In genomic region chr6:43562474-43562873, GRCm38 (mm10) we compare ENCODE assay signal across 21 mouse cellular contexts.
DNase-seq lines count a peak whose midpoint lies in the region; TF ChIP-seq lines count a peak whose summit lies in the region.
"Had no signal": no experiment of that assay in that cellular context is flagged by ENCODE, and none has a peak within 500 bp of the region (broad histone marks: within the 10 kb centered on the region; RNA-seq: fewer than 3 reads in every experiment).

No protein-coding gene starts in this region.

- H3K79me2 ChIP-seq in CH12.LX (replicated peaks; ENCODE audit: control insufficient read depth, extremely low read depth, insufficient read depth, poor library complexity, severe bottlenecking) (no peaks in the 10 kb centered on the region), MEL (ENCODE audit: control insufficient read depth, insufficient read depth, low read length, poor library complexity) (no peaks in the 10 kb centered on the region)

- in situ Hi-C loops in CH12.LX (cut with MboI; ENCODE audit: low pct_ligation_motif_present, low pct_unique_long_range_greater_than_20kb, low sequenced_read_pairs) (no loop called here), ES-E14 (cut with MboI; ENCODE audit: low sequenced_read_pairs in 2 of 2, unreplicated experiment in 2 of 2) (no loop called here)

- H3K9me3 ChIP-seq in CH12.LX (replicated peaks; ENCODE audit: low read length), result no peaks in the 10 kb centered on the region
- H3K9me3 ChIP-seq in ES-E14 (ENCODE audit: control insufficient read depth, insufficient read depth, low read depth, low read length), result no peaks in the 10 kb centered on the region
- H3K9me3 ChIP-seq in MEL (replicated peaks; ENCODE audit: insufficient read depth, low read length), result no peaks in the 10 kb centered on the region
- H3K9me3 ChIP-seq: G1E had no signal

- TF ChIP-seq CTCF in CH12.LX (conservative IDR thresholded peaks at IDR 0.05 in 1 of 2, IDR thresholded peaks at IDR 0.05 in 1 of 2; ENCODE audit: low read depth in 2 of 2, low read length in 2 of 2) (no peak), MEL (IDR thresholded peaks at IDR 0.05 in 2 of 3, conservative IDR thresholded peaks at IDR 0.05 in 1 of 3; ENCODE audit: control insufficient read depth in 1 of 3, insufficient read depth in 1 of 3, low read depth in 2 of 3, low read length in 3 of 3, poor library complexity in 1 of 3, severe bottlenecking in 1 of 3) (no peak)

- TF ChIP-seq EP300 in CH12.LX (IDR thresholded peaks at IDR 0.05; ENCODE audit: low read length), result no peak
- TF ChIP-seq EP300 in MEL (IDR thresholded peaks at IDR 0.05; ENCODE audit: low read depth in 1 of 2, low read length in 2 of 2), result no peak

- peaks cover 0 to 3% of the 10 kb centered on the region in 2 experiments; a peak in 1 of 4 replicates for H3K4me1 ChIP-seq in CH12.LX (ENCODE audit: control insufficient read depth in 1 of 2, insufficient read depth in 2 of 2)
- no peaks in the 10 kb centered on the region for H3K4me1 ChIP-seq in ES-E14 (ENCODE audit: control insufficient read depth in 2 of 2, insufficient read depth in 2 of 2, low read length in 2 of 2, poor library complexity in 1 of 2)
- H3K4me1 ChIP-seq in MEL (ENCODE audit: control insufficient read depth in 1 of 2, insufficient read depth in 2 of 2, low read length in 2 of 2), result no peaks in the 10 kb centered on the region

- TF ChIP-seq RAD21 in CH12.LX (IDR thresholded peaks at IDR 0.05; ENCODE audit: low read depth, low read length) (no peak), MEL (IDR thresholded peaks at IDR 0.05; ENCODE audit: low read depth, low read length) (no peak)

- H3K27ac ChIP-seq in CH12.LX (ENCODE audit: insufficient read depth, low read depth) (no peak overlapping the region), ES-E14 (ENCODE audit: insufficient read depth, low read depth, low read length, poor library complexity, severe bottlenecking) (no peak overlapping the region), MEL (ENCODE audit: control insufficient read depth, low read depth, low read length) (no peak overlapping the region)

- no peak overlapping the region for H3K4me2 ChIP-seq in CH12.LX (ENCODE audit: insufficient read depth, low read depth, poor library complexity, severe bottlenecking)

- TF ChIP-seq POLR2A in CH12.LX (IDR thresholded peaks at IDR 0.05; ENCODE audit: low read depth, low read length) (no peak), MEL (IDR thresholded peaks at IDR 0.05; ENCODE audit: control insufficient read depth in 1 of 2, insufficient read depth in 1 of 2, low read depth in 1 of 2, low read length in 2 of 2, poor library complexity in 1 of 2) (no peak)

- dilution Hi-C loops in CH12.LX (cut with MboI; ENCODE audit: extremely low pct_ligation_motif_present, extremely low pct_unique_long_range_greater_than_20kb, low sequenced_read_pairs), result no loop called here

- H3K9ac ChIP-seq in CH12.LX (ENCODE audit: insufficient read depth, low read depth), result no peak overlapping the region
- H3K9ac ChIP-seq in ES-E14 (ENCODE audit: insufficient read depth, low read depth, low read length, poor library complexity, severe bottlenecking), result no peak overlapping the region
- H3K9ac ChIP-seq in MEL (ENCODE audit: control insufficient read depth, low read depth, low read length, poor library complexity, severe bottlenecking), result no peak overlapping the region

- H3K4me3 ChIP-seq in CH12.LX (replicated peaks in 1 of 3; ENCODE audit: low read depth in 2 of 3, low read length in 2 of 3, poor library complexity in 1 of 3) (no peak overlapping the region), ES-E14 (ENCODE audit: insufficient read depth in 1 of 2, low read depth in 1 of 2, low read length in 2 of 2, poor library complexity in 1 of 2, severe bottlenecking in 1 of 2) (no peak overlapping the region), MEL (ENCODE audit: control insufficient read depth in 1 of 2, insufficient read depth in 1 of 2, low read depth in 2 of 2, low read length in 2 of 2) (no peak overlapping the region)

- no peak for DNase-seq in CH12.LX (ENCODE audit: extremely low read depth)
- no peak for DNase-seq in ES-E14 (ENCODE audit: low read depth, low spot score)
- DNase-seq in MEL (ENCODE audit: low read depth, low spot score), result no peak
- no peak for DNase-seq in adrenal gland, postnatal 10 days
- no peak for DNase-seq in lung, postnatal 4 days
- no peak for DNase-seq in layer of hippocampus, postnatal 10 days (ENCODE audit: low spot score in 2 of 2)
- DNase-seq: adrenal gland, adult 2 months; adrenal gland, adult 8-10 months; adrenal gland, postnatal 14 days; adrenal gland, postnatal 25 days; adrenal gland, postnatal 36 days; B cell, adult 2 months; cerebellum, adult 11 months; cerebellum, adult 11-12 months; cerebellum, adult 18-20 months; cerebellum, adult 2 months; cerebellum, adult 8-10 months; cerebellum, adult 9-10 months; cerebellum, adult 9-11 months had no signal

- H3K36me3 ChIP-seq in CH12.LX (replicated peaks in 1 of 2; ENCODE audit: control insufficient read depth in 1 of 2, insufficient read depth in 1 of 2, low read length in 1 of 2) (no peaks in the 10 kb centered on the region), ES-E14 (ENCODE audit: control insufficient read depth, insufficient read depth, low read length, poor library complexity, severe bottlenecking) (no peaks in the 10 kb centered on the region), MEL (ENCODE audit: control insufficient read depth in 1 of 2, insufficient read depth in 2 of 2, low read length in 2 of 2) (no peaks in the 10 kb centered on the region)
- H3K36me3 ChIP-seq: G1E had no signal

- H3K27me3 ChIP-seq in CH12.LX (replicated peaks) (no peaks in the 10 kb centered on the region), MEL (ENCODE audit: control insufficient read depth in 1 of 2, insufficient read depth in 2 of 2, low read length in 2 of 2) (no peaks in the 10 kb centered on the region)
- H3K27me3 ChIP-seq: Patski had no signal

TF ChIP-seq in CH12.LX, 34 proteins besides CTCF, POLR2A, EP300 and RAD21:
- 0 out of 2 replicates have a peak, but pooled peaks have one; percentile 51 for TF ChIP-seq MAFK (IDR thresholded peaks at IDR 0.05; ENCODE audit: insufficient replicate concordance, low read length)
- TF ChIP-seq ZMIZ1 (IDR thresholded peaks at IDR 0.05; ENCODE audit: low read depth, low read length), result no peak
- no peak for TF ChIP-seq CHD2 (IDR thresholded peaks at IDR 0.05; ENCODE audit: low read length)
- no peak for TF ChIP-seq E2F4 (IDR thresholded peaks at IDR 0.05; ENCODE audit: insufficient replicate concordance, low read depth, low read length)
- no peak for TF ChIP-seq KAT2A (IDR thresholded peaks at IDR 0.05; ENCODE audit: insufficient replicate concordance, low read length)

TF ChIP-seq in ES-E14, 5 proteins besides CTCF, POLR2A, EP300 and RAD21:
- TF ChIP-seq ZC3H11A (IDR thresholded peaks at IDR 0.05; ENCODE audit: borderline replicate concordance, low read depth, low read length), result no peak
- peak; percentile 81 for TF ChIP-seq MAFK (IDR thresholded peaks at IDR 0.05; ENCODE audit: insufficient read depth, low read depth, low read length)

TF ChIP-seq in MEL, 35 proteins besides CTCF, POLR2A, EP300 and RAD21:
- TF ChIP-seq MAFK (IDR thresholded peaks at IDR 0.05; ENCODE audit: borderline replicate concordance, low read depth, low read length) (peak; percentile 52; the same call in 1 of the 2 replicates), TCF12 (IDR thresholded peaks at IDR 0.05; ENCODE audit: low read depth, low read length) (no peak), RCOR1 (IDR thresholded peaks at IDR 0.05; ENCODE audit: low read depth, low read length) (no peak), CHD2 (IDR thresholded peaks at IDR 0.05; ENCODE audit: low read length) (no peak), ELF1 (IDR thresholded peaks at IDR 0.05; ENCODE audit: low read depth, low read length) (no peak)

Comparison
In these comparisons a context has a peak if more than half of its experiments do, and no peak if none do; other contexts are left out.
1. Of the 35 proteins assayed by ChIP-seq in both MEL and CH12.LX: peak only in MEL: none; only in CH12.LX: none; in both: MAFK; in neither: 34.